Mouse (Mus musculus): ENCODE results near the gene Olfr691. TPM values are rescaled to one million over a fixed set of nuclear protein-coding genes. Genes with fewer than 3 reads are reported as not detected.

Gene Olfr691
- polyA plus RNA-seq, 1 experiment, result 0.03 TPM

Other genes starting within 250 kb of the Olfr691 start
- gene Olfr680-ps1, start 249.5 kb downstream of the Olfr691 start, polyA plus RNA-seq (2012; rRNA removed), result not detected in 2 replicates
- gene Olfr681, start 225.4 kb downstream of the Olfr691 start, polyA plus RNA-seq (2012; rRNA removed), result not detected in 2 replicates
- gene Olfr683, start 195.3 kb downstream of the Olfr691 start, polyA plus RNA-seq (2012; rRNA removed), result not detected in 2 replicates
- not detected in 2 replicates for gene Olfr684, start 178.6 kb downstream of the Olfr691 start, polyA plus RNA-seq (2012; rRNA removed)
- gene Olfr685, start 156.3 kb downstream of the Olfr691 start, polyA plus RNA-seq (2012; rRNA removed), result not detected in 2 replicates
- gene Olfr686, start 134.8 kb downstream of the Olfr691 start, polyA plus RNA-seq (2012; rRNA removed), result not detected in 2 replicates
- not detected in 2 replicates for gene Olfr688, start 54.2 kb downstream of the Olfr691 start, polyA plus RNA-seq (2012; rRNA removed)
- gene Olfr689, start 31.1 kb downstream of the Olfr691 start, polyA plus RNA-seq (2012; rRNA removed), result not detected in 2 replicates
- not detected in 2 replicates for gene Olfr690, start 8.2 kb downstream of the Olfr691 start, polyA plus RNA-seq (2012; rRNA removed)
- not detected in 2 replicates for gene Olfr692, start 26.0 kb upstream of the Olfr691 start, polyA plus RNA-seq (2012; rRNA removed)
- gene Gm5901, start 32.8 kb upstream of the Olfr691 start, polyA plus RNA-seq (2012; rRNA removed), result not detected in 2 replicates
- 28.4 and 31.5 TPM in 2 replicates for gene Fam160a2, start 57.8 kb upstream of the Olfr691 start, polyA plus RNA-seq (2012; rRNA removed)
- 0.04 and 0.10 TPM in 2 replicates for gene Cnga4, start 62.3 kb upstream of the Olfr691 start, polyA plus RNA-seq (2012; rRNA removed)
- gene Cckbr, start 83.5 kb upstream of the Olfr691 start, polyA plus RNA-seq (2012; rRNA removed), result not detected in 2 replicates
- gene Cavin3, start 140.0 kb upstream of the Olfr691 start, polyA plus RNA-seq (2012; rRNA removed), result 209 and 233 TPM in 2 replicates
- gene Smpd1, start 212.1 kb upstream of the Olfr691 start, polyA plus RNA-seq (2012; rRNA removed), result 31.3 and 38.4 TPM in 2 replicates
- gene Apbb1, start 239.4 kb upstream of the Olfr691 start, polyA plus RNA-seq (2012; rRNA removed), result 36.9 and 42.2 TPM in 2 replicates

All from urinary bladder, adult 2 months (tissue).